Mouse (Mus musculus) liver (tissue): ENCODE results near the gene Wfdc12.
A peak's percentile ranks its signal among the peaks of the same experiment; 100 is the strongest.
"Not testable (repeated sequence)": the region's sequence is repeated elsewhere in the genome, so short reads cannot be mapped to it uniquely, and the experiment has no call there.

Experiments
- DNase-seq: peaks from one replicate; pipeline ENCODE4 v3.0.0-alpha.2; 2020; ENCODE audit warnings: mixed read lengths

Wfdc12 gene

GRCm38 (mm10) chr2:164190576-164190975 is at the start of gene Wfdc12:
TSS of gene Wfdc12 (minus strand) at chr2:164190608.
- DNase-seq: no peak

DNA sequence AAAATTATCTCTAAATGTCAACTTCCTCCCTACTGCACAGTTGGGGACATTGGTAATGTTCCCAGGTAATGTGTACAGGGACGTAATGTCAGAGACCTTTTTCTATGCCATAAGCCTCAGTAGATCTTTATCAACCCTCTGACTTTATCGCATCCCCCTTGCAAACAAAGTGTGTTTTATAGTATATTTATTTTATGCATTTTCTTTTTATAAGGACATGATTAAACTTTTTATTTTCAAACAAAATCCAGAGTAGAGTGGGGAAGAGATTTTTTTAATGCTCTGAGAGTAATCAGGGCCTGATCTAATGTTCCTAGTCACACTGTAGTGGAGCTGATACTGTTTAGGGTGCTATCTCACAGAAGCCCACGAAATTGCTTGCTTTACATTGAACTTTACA is 48.0 kb upstream of the Wfdc12 start, which contains the start of gene Svs2:
Gene Svs2, minus strand, starts transcription at position 101 of the 400 bp plus-strand sequence.
- DNase-seq: no peak

GRCm38 (mm10) chr2:164232671-164233070 is 42.3 kb upstream of the Wfdc12 start:
- no peak for DNase-seq

GRCm38 (mm10) chr2:164228361-164229070 is 38.1 kb upstream of the Wfdc12 start:
- DNase-seq: no peak

DNA sequence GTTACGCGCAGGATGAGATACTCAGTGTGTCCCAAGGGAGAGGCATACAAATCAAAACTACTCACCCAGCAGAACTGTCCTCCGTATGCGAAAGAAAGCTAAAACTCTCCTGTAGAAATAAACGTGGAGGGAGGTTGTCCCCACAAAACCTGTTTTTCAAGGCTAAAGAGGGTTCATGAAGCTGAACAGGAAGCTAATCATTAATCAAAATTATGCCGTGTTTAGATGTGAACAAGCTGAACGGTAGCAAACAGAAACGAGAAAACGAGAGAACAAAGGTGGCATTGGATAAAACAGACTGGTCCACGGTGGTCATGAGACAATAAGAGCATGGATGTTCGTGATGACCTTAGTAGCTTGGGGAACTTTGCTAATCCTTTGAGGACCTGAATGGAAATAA is 31.1 kb upstream of the Wfdc12 start, which contains the start of gene Wfdc15b:
Gene Wfdc15b, minus strand, starts transcription at position 139 of the 400 bp plus-strand sequence.
- no peak for DNase-seq

- no peak for DNase-seq
These were observed 28.9 kb upstream of the Wfdc12 start for GRCm38 (mm10) chr2:164219295-164219694.

DNA sequence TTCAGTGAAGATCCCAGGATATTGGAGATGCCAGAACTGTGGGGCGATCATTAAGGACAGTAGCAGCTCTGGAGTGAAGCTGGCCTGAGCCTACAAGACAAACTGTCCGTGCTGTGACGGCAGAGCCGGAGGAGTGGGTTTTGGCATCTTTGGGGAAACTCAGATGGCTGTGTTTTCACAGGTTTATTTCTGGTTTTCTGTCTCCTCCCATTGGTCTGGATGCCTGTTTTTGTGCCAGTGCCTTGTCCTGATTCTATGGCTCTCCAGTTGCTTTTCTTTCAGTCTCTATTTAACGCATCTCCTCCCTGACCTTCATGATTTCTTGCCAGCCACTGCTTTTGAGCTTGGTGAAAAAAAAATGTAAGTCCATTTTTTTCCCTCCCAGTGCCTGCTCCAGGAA is 22.3 kb upstream of the Wfdc12 start:
- no peak for DNase-seq

- DNase-seq: no peak
These were observed 20.5 kb upstream of the Wfdc12 start for GRCm38 (mm10) chr2:164210892-164211291.

- DNase-seq: no peak
These were observed 16.3 kb upstream of the Wfdc12 start for GRCm38 (mm10) chr2:164206676-164207075.

DNA sequence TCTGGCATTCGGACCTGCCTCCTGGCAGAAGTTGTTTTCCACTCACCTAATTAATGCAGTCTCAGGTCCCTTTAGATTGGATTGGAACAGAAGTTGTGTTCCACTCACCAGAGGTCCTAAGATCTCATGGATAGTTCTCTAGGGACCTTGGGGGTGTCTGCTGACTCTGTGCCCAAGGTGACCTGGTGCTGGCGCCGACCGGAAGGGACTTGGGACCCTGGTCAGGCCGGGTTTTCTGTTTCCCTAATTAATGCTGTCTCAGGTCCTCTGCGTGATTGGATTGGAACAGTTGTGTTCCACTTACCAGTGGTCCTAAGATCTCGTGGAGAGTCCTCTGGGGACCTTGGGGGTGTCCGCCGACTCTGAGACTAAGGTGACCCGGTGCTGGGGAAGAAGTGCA is 15.6 kb upstream of the Wfdc12 start:
- not testable (repeated sequence) for DNase-seq

DNA sequence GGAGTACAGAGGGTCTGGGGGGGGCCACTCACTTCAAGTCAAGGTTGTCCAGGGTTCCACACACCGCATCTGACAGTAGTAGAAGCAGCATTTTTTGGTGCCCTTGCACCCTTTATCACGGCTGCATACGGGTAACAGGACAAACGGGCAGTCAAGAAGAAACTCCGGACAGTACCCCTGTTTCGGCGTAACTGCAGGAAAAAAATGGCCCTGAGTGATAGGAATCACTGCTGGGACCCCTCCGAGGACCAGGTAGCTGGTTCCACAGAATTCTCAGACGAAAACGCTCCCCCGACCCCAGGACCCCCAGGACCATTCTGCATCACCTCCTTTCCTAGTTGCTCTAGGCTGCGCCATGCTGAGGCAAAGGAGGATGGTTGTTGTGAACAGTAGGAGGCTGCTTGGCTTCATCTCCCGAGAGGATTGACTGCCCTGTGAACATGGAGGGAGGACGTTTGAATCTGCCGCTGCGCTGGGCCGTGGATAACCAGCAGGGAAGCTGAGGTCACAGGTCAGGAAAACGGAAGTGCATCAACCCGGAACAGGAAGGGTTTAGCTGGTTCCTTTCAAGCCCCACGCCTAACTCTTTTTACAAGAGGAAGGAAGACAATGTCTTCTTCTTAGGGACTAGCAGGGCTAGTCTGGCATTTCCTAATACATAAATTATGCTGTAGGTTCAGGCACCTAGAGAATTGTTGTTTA is 9.4 kb upstream of the Wfdc12 start, which contains the start of gene Wfdc15a:
Gene Wfdc15a, minus strand, starts transcription at position 505 of the 702 bp plus-strand sequence.
- DNase-seq: no peak

DNA sequence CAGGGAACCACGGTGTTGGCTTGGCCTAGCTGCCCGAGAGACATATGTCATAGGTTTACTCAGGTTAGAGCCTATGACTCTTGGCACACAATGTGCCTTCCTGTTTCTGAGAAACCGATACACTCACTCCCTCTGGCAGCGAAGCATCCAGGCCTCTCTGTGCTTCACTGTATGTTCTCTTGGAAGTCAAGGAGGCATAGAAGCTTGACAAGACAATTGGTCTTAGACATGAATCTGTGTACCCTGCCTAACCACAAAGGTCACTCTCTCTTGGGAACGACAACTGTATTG is 6.2 kb upstream of the Wfdc12 start:
- DNase-seq: no peak

- DNase-seq: no peak
These were observed 5.7 kb upstream of the Wfdc12 start for GRCm38 (mm10) chr2:164195971-164196699.

GRCm38 (mm10) chr2:164194959-164195630 is 4.7 kb upstream of the Wfdc12 start:
- DNase-seq: no peak

- no peak for DNase-seq
These were observed 1.9 kb upstream of the Wfdc12 start for GRCm38 (mm10) chr2:164192279-164192678.

DNA sequence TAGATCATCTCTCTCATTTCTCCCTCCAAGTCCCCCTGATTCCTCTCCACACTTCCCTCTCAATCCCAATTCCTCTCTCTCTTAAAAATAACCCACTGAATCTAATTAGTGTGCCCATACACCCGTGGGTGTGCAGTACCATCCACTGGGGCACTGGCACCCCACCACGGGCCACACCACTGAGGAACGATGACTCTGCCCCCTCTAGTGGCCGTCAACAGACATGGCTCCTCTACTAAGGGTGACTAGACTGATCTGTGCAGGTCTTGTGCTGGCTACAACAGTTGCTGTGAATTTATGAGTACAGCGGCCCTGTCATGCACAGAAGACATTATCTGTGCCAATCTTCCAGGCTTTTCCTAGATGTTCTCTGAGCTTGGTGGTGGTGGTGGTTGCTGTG is 1.7 kb downstream of the Wfdc12 start:
- no peak for DNase-seq

DNA sequence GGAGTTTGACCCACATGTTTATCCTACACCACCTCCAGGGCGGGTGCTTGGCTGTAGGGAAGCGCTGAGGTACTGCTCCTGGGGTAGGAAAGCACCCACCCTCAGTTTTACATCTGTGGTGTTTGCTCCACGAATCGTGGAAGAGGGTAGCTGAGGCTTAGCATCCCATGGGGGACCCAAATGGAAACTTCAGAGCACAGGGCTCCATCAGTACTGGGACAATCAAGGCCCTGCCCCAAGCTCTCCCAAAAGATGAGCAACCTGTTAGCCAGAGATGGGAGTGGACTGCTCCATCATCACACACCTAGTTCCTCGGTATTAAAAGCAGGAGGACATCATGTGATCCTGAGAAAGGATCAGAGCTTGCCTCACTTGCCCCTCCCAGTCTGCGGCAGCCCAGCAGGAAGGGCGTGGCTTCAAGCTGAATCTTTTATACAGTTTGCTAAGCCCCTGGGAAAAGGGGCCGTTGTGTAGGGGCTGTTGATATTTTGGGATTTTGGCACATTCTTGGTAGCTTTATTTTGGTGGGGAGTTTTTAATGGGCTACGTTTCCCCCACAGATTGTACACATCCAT is 6.2 kb downstream of the Wfdc12 start:
- no peak for DNase-seq

DNA sequence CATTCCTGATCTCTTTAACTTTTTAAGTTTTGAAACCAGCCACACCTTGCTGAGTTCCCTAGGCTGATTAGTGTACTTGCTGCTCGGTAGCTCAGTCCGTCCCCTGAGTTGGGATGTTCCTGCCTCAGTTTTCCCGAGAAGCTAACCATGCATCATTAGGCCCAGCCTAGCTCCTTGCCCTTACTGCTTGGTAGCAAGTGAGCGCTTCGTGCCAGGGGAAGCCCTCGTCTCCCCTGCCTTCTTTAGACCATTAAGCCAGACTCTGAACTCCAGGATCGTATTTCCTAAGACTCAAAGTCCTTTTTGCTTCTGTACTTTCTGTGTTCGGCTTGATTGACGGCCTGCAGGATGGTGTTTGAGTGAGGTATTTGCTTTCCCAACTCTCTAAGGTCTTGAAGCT is 7.1 kb downstream of the Wfdc12 start:
- DNase-seq: no peak

- no peak for DNase-seq
These were observed 7.6 kb downstream of the Wfdc12 start, which contains the start of gene Wfdc5 for GRCm38 (mm10) chr2:164182692-164183255. TSS of gene Wfdc5 (minus strand) at chr2:164182742.

- DNase-seq: no peak
These were observed 9.6 kb downstream of the Wfdc12 start for GRCm38 (mm10) chr2:164180770-164181169.

- peak; percentile 15 for DNase-seq
These were observed 10.3 kb downstream of the Wfdc12 start for GRCm38 (mm10) chr2:164180124-164180523.

GRCm38 (mm10) chr2:164177831-164178230 is 12.6 kb downstream of the Wfdc12 start:
- DNase-seq: no peak
